ENCODE assay signal across 8 mouse cellular contexts in genomic region chrX:75514179-75514972, GRCm38 (mm10). TPM values are rescaled to one million over a fixed set of nuclear protein-coding genes. Genes with fewer than 3 reads are reported as not detected.
A peak's percentile ranks its signal among the peaks of the same experiment; 100 is the strongest.
DNase-seq lines count a peak whose midpoint lies in the region; ATAC-seq lines count a peak whose summit lies in the region.

Gene Vbp1, plus strand, starts transcription at chrX:75514299.

- 10% methylated on average over 37 of the region's 37 CpGs for WGBS in heart, embryonic 10.5 days
- WGBS in kidney, embryonic 15.5 days = 14% methylated on average over 37 of the region's 37 CpGs

- peak within 1 kb of the TSS; percentile 87 for H3K27ac ChIP-seq in heart, embryonic 10.5 days
- H3K27ac ChIP-seq in kidney, embryonic 15.5 days = peak within 1 kb of the TSS; percentile 95

- no peaks in the 10 kb centered on the region for H3K9me3 ChIP-seq in heart, embryonic 10.5 days
- no peaks in the 10 kb centered on the region for H3K9me3 ChIP-seq in kidney, embryonic 15.5 days (replicated peaks)

- no peaks in the 10 kb centered on the region for H3K36me3 ChIP-seq in heart, embryonic 10.5 days
- no peaks in the 10 kb centered on the region for H3K36me3 ChIP-seq in kidney, embryonic 15.5 days

- H3K4me1 ChIP-seq in heart, embryonic 10.5 days = no peaks in the 10 kb centered on the region
- no peaks in the 10 kb centered on the region for H3K4me1 ChIP-seq in kidney, embryonic 15.5 days

- ATAC-seq in erythroblast, adult 5-6 weeks (replicated peaks; ENCODE audit: low FRiP score, poor library complexity, severe bottlenecking) = peak; percentile 100
- ATAC-seq in kidney, embryonic 15.5 days (replicated peaks; ENCODE audit: low FRiP score) = peak; percentile 99
- ATAC-seq in monocyte, adult 5-6 weeks (replicated peaks; ENCODE audit: insufficient number of reproducible peaks, low FRiP score, low TSS enrichment, poor library complexity, severe bottlenecking) = peak; percentile 100

- peak; percentile 78 to 82 for DNase-seq in B cell, adult 2 months
- DNase-seq in brain, adult 2 months (ENCODE audit: low read depth, low spot score) = peak; percentile 98
- DNase-seq in heart, embryonic 10.5 days (ENCODE audit: low spot score) = peak; percentile 93
- peak; percentile 85 for DNase-seq in liver
- peak; percentile 81 to 85 for DNase-seq in spleen, postnatal 4 days (ENCODE audit: low spot score in 2 of 2)

- no peaks in the 10 kb centered on the region for H3K27me3 ChIP-seq in heart, embryonic 10.5 days (ENCODE audit: insufficient read depth, poor library complexity, severe bottlenecking)
- H3K27me3 ChIP-seq in kidney, embryonic 15.5 days = 0 out of 2 replicates have a peak, but pooled peaks cover 3% of the 10 kb centered on the region

- peak within 1 kb of the TSS; percentile 48 for H3K4me2 ChIP-seq in kidney, embryonic 15.5 days

- H3K9ac ChIP-seq in kidney, embryonic 15.5 days = peak within 1 kb of the TSS; percentile 42; the same call in 1 of the 2 replicates

- peak within 1 kb of the TSS; percentile 64 for H3K4me3 ChIP-seq in heart, embryonic 10.5 days
- H3K4me3 ChIP-seq in kidney, embryonic 15.5 days (replicated peaks) = peak within 1 kb of the TSS; percentile 59

RNA-seq across cellular contexts. Expression of gene Vbp1, which starts in this region (rescaled TPM):
- total RNA-seq in erythroblast, adult 5-6 weeks (2015; ENCODE audit: low replicate concordance) = 115 and 137 TPM in 2 replicates
- total RNA-seq in erythroblast, adult 5-6 weeks (2017; ENCODE audit: low replicate concordance) = 149 and 170 TPM in 2 replicates
- polyA plus RNA-seq in heart, embryonic 10.5 days (2016; fragmentation: Nextera tagmentation; extraction: Ambion mirVana) = 175 and 186 TPM in 2 replicates
- 173 and 195 TPM in 2 replicates for polyA plus RNA-seq in kidney, embryonic 15.5 days (2015; fragmentation: Nextera tagmentation; extraction: Ambion mirVana)
- total RNA-seq in monocyte, adult 5-6 weeks (2017) = 112 to 152 TPM (median 121 TPM) in 3 replicates

Comparison
In these comparisons a context has a peak if more than half of its experiments do, and no peak if none do; other contexts are left out.
1. Peak in every context shown above with its lines: DNase-seq, ATAC-seq, H3K4me3 ChIP-seq and H3K27ac ChIP-seq.